Mouse (Mus musculus): ENCODE measurements around the gene Gss.
A peak's percentile ranks its signal among the peaks of the same experiment; 100 is the strongest.

The Gss gene

DNA sequence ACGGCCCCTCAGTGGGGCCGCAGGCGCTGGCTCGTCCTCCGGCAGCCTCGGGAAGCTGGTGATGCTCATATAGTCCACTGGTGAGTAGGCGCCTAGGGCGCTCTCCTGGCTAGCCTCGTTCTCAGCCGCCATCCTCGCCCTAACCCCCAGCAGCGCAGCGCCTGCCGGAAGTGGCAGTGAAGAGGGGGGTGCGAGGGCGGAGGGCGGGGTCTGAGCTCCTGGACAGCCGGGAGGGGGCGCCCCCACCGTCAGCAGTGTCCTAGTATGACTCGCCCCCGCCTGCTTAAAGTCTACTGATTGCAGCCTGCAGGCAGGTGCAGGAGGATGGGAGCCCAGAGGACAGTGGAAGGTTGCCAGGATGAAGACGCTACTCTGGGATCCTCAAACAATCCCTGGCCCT lies 77.9 kb downstream of the Gss start:
- peak; percentile 75 for DNase-seq (ENCODE audit: low spot score)

DNA sequence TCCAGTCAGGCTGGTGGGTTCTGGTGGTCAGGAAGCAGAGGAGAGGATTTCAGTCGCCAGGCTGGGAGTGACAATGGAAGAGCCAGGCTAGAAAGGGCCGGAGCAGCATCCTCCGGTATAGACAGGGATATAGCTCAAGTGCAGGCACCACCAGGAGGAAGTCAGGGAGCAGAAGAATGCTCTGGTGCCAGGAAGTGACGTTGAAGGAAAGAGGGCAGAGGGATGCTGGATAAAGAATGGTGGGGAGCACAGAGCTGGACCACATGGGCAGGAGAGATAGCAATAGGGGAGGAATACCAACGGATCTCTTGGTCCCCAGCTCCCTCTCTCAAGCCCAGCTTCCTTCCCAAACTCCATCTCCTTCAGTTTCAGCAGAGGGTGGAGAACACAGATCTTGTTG lies 79.1 kb downstream of the Gss start:
- DNase-seq (ENCODE audit: low spot score), result no peak

All from testis, postnatal 14 days (tissue).